Mouse (Mus musculus) lung, postnatal 0 days (tissue): ENCODE results near the gene March1.

Experiments used
- CTCF ChIP-seq: IDR thresholded peaks from 2 replicates; pipeline ENCODE4 v1.5.1; 2016; ENCODE audit warnings: antibody characterized with exemption, mild to moderate bottlenecking
- EP300 ChIP-seq: IDR thresholded peaks from 2 replicates; pipeline ENCODE4 v1.6.1; 2016; ENCODE audit warnings: antibody characterized with exemption, mild to moderate bottlenecking, control low read depth

GRCm38 (mm10) chr8:66317824-66318223, 700.1 kb downstream of the March1 start:
- TF ChIP-seq CTCF = no peak
- TF ChIP-seq EP300 = no peak
